Mouse (Mus musculus) liver, adult 2 months (tissue): ENCODE measurements at regions not wholly inside any gene's neighbourhood (a gene's known extent, or its start where the extent isn't known, plus 50 kb on each side); places are given as distances from the start of the nearest gene placed in this dataset.

Experiments
- CTCF ChIP-seq: fragments of 200-500 bp; IDR thresholded peaks from 2 replicates; pipeline ENCODE4 v1.5.1; 2011; ENCODE audit warnings: low read depth, low read length, control low read depth
- POLR2A ChIP-seq: fragments of 200-500 bp; IDR thresholded peaks from 2 replicates; pipeline ENCODE4 v1.6.1; 2011; ENCODE audit warnings: low read length, control low read depth; ENCODE audit not compliant: insufficient read depth; ENCODE audit errors: extremely low read depth

DNA sequence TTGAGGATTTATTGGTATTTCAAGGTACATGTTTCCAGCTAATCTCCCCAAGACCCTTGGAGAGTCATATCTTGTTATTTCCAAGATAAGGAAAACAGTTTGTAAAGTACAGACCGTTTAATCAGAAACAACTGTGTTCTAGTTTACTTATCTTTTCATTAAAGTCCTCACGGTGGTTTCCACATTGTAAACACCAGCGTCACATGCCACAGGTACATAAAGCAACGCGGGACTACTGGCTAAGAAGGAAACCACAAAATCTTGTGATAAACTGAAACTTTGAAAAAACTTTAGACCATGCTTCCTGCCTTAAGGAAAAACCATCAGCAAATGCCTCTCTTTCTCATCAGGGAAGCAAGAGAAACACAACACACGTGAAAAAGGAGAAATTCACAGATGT is 522.4 kb upstream of the Fam174a start:
- TF ChIP-seq POLR2A (no peak), CTCF (no peak)
